Mouse (Mus musculus) kidney, adult 18-20 months (tissue): Measurements from ENCODE around the gene Tubg1.
"Not testable (repeated sequence)": the region's sequence is repeated elsewhere in the genome, so short reads cannot be mapped to it uniquely, and the experiment has no call there.

Source experiments
- DNase-seq: peaks from one replicate; pipeline ENCODE4 v3.0.0; 2021

Tubg1 gene

GRCm38 (mm10) chr11:101142215-101142967 lies 22.7 kb downstream of the Tubg1 start:
- DNase-seq: no peak

- peak; percentile 43 for DNase-seq
These were observed 23.8 kb downstream of the Tubg1 start for GRCm38 (mm10) chr11:101143338-101144225.

- no peak for DNase-seq
These were observed 26.6 kb downstream of the Tubg1 start for GRCm38 (mm10) chr11:101146377-101146776.

- no peak for DNase-seq
These were observed 29.0 kb downstream of the Tubg1 start for GRCm38 (mm10) chr11:101148751-101149150.

GRCm38 (mm10) chr11:101149178-101150105 lies 29.7 kb downstream of the Tubg1 start:
- no peak for DNase-seq

- no peak for DNase-seq
These were observed 31.3 kb downstream of the Tubg1 start for GRCm38 (mm10) chr11:101151063-101151462.

- no peak for DNase-seq
These were observed 33.1 kb downstream of the Tubg1 start for GRCm38 (mm10) chr11:101152825-101153224.

GRCm38 (mm10) chr11:101154648-101155047 lies 34.9 kb downstream of the Tubg1 start:
- no peak for DNase-seq

- DNase-seq: no peak
These were observed 35.4 kb downstream of the Tubg1 start for GRCm38 (mm10) chr11:101155151-101155550.

GRCm38 (mm10) chr11:101155728-101156371 lies 36.1 kb downstream of the Tubg1 start, which contains the start of gene Tubg2:
Tubg2 (plus strand) TSS chr11:101155907.
- peak; percentile 47 for DNase-seq

GRCm38 (mm10) chr11:101160151-101160550 lies 40.4 kb downstream of the Tubg1 start:
- not testable (repeated sequence) for DNase-seq

GRCm38 (mm10) chr11:101160981-101161505 lies 41.3 kb downstream of the Tubg1 start:
- not testable (repeated sequence) for DNase-seq

GRCm38 (mm10) chr11:101161551-101161950 lies 41.8 kb downstream of the Tubg1 start:
- no peak for DNase-seq

- DNase-seq: no peak
These were observed 42.6 kb downstream of the Tubg1 start for GRCm38 (mm10) chr11:101162301-101162700.

- peak; percentile 53 for DNase-seq
These were observed 43.0 kb downstream of the Tubg1 start for GRCm38 (mm10) chr11:101162772-101163171.

GRCm38 (mm10) chr11:101163476-101164350 lies 44.0 kb downstream of the Tubg1 start:
- peak; percentile 58 for DNase-seq

- DNase-seq: no peak
These were observed 44.6 kb downstream of the Tubg1 start for GRCm38 (mm10) chr11:101164351-101164665.

GRCm38 (mm10) chr11:101164677-101165580 lies 45.2 kb downstream of the Tubg1 start:
- DNase-seq: no peak

- no peak for DNase-seq
These were observed 46.6 kb downstream of the Tubg1 start for GRCm38 (mm10) chr11:101166357-101166756.
